Mouse (Mus musculus) heart, embryonic 16.5 days (tissue): ENCODE measurements around the gene Abcc3. TPM values are rescaled to one million over a fixed set of nuclear protein-coding genes. Genes with fewer than 3 reads are reported as not detected.

Source experiments
- ATAC-seq: fragments of 200-750 bp; cut with Nextera tagmentation; replicated peaks from 2 replicates; pipeline ENCODE4 v1.8.0; 2017; ENCODE audit warnings: moderate number of reproducible peaks; ENCODE audit not compliant: insufficient read depth, low FRiP score; ENCODE audit errors: extremely low read depth
- H3K27ac ChIP-seq: fragments of 300-500 bp; sonication (generic); 2 replicates; pipeline ENCODE4 v1.5.1; 2014; ENCODE audit warnings: mild to moderate bottlenecking, low read length, control low read depth, moderate library complexity
- H3K27me3 ChIP-seq: fragments of 300-500 bp; sonication (generic); 2 replicates; pipeline ENCODE4 v1.6.1; 2014; ENCODE audit warnings: low read length, mixed read lengths; ENCODE audit not compliant: control insufficient read depth, insufficient read depth
- H3K36me3 ChIP-seq: fragments of 300-500 bp; sonication (generic); 2 replicates; pipeline ENCODE4 v1.6.1; 2014; ENCODE audit not compliant: control insufficient read depth, insufficient read depth
- H3K4me1 ChIP-seq: fragments of 300-500 bp; sonication (generic); 2 replicates; pipeline ENCODE4 v1.6.1; 2014; ENCODE audit warnings: low read length, mixed read lengths; ENCODE audit not compliant: control insufficient read depth, insufficient read depth
- H3K4me2 ChIP-seq: fragments of 300-500 bp; sonication (generic); 2 replicates; pipeline ENCODE4 v1.6.1; 2014; ENCODE audit warnings: low read depth, mild to moderate bottlenecking, control low read depth, low read length
- H3K4me3 ChIP-seq: fragments of 300-500 bp; sonication (generic); 2 replicates; pipeline ENCODE4 v1.5.1; 2014; ENCODE audit warnings: mild to moderate bottlenecking, control low read depth, low read length
- H3K9ac ChIP-seq: fragments of 300-500 bp; sonication (generic); 2 replicates; pipeline ENCODE4 v1.6.1; 2014; ENCODE audit warnings: low read length, control low read depth
- H3K9me3 ChIP-seq: fragments of 300-500 bp; sonication (generic); replicated peaks from 2 replicates; pipeline ENCODE4 v1.6.1; 2016; ENCODE audit warnings: low read length; ENCODE audit not compliant: control insufficient read depth
- WGBS: fragments of 180-500 bp; shearing (Covaris S2); extraction: QIAGEN DNeasy Blood & Tissue Kit; methylation state at CpG from one replicate; pipeline ENCODE4 v1.1.7; 2014; 5-methylcytosine and 5-hydroxymethylcytosine counted together
- polyA plus RNA-seq: library from polyadenylated mRNA; unstranded; fragments of >200 nt; fragmentation: Nextera tagmentation; extraction: Ambion mirVana; gene quantifications from 2 replicates; pipeline ENCODE4 v1.2.1, GENCODE M21; 2015

Abcc3 gene
- polyA plus RNA-seq, 1 experiment from 2014 or later, result 1.1 TPM

- ATAC-seq, result no peak
- Histone ChIP-seq H3K4me2 (no peak overlapping the region), H3K9ac (no peak overlapping the region), H3K9me3 (no peaks in the 10 kb centered on the region), H3K27ac (no peak overlapping the region), H3K27me3 (no peaks in the 10 kb centered on the region; the same call in 1 of the 2 replicates), H3K36me3 (no peaks in the 10 kb centered on the region), H3K4me3 (no peak overlapping the region), H3K4me1 (no peaks in the 10 kb centered on the region)
- 81% methylated on average over 13 of the region's 13 CpGs for WGBS
These were observed 18.4 kb downstream of the Abcc3 start for GRCm38 (mm10) chr11:94374276-94374948.

- Histone ChIP-seq H3K4me3 (no peak overlapping the region), H3K27me3 (no peaks in the 10 kb centered on the region; the same call in 1 of the 2 replicates), H3K4me2 (no peak overlapping the region), H3K36me3 (no peaks in the 10 kb centered on the region; the same call in 1 of the 2 replicates), H3K9me3 (no peaks in the 10 kb centered on the region), H3K27ac (no peak overlapping the region), H3K9ac (no peak overlapping the region), H3K4me1 (no peaks in the 10 kb centered on the region)
- no peak for ATAC-seq
- 20% methylated on average over 5 of the region's 5 CpGs for WGBS
These were observed 22.0 kb downstream of the Abcc3 start for GRCm38 (mm10) chr11:94370809-94371208.

GRCm38 (mm10) chr11:94369981-94370380, 22.8 kb downstream of the Abcc3 start:
- no peaks in the 10 kb centered on the region; the same call in 1 of the 2 replicates for H3K36me3 ChIP-seq
- H3K4me3 ChIP-seq, result no peak overlapping the region
- H3K4me1 ChIP-seq, result no peaks in the 10 kb centered on the region
- H3K9ac ChIP-seq, result no peak overlapping the region
- H3K27me3 ChIP-seq, result no peaks in the 10 kb centered on the region; the same call in 1 of the 2 replicates
- H3K4me2 ChIP-seq, result no peak overlapping the region
- H3K27ac ChIP-seq, result no peak overlapping the region
- no peak for ATAC-seq
- H3K9me3 ChIP-seq, result no peaks in the 10 kb centered on the region
- WGBS, result 73% methylated on average over 6 of the region's 6 CpGs

- no peaks in the 10 kb centered on the region for H3K4me1 ChIP-seq
- H3K9me3 ChIP-seq, result no peaks in the 10 kb centered on the region
- H3K27me3 ChIP-seq, result no peaks in the 10 kb centered on the region
- no peaks in the 10 kb centered on the region; the same call in 1 of the 2 replicates for H3K36me3 ChIP-seq
- no peak for ATAC-seq
- no peak overlapping the region for H3K4me2 ChIP-seq
- no peak overlapping the region for H3K9ac ChIP-seq
- no peak overlapping the region for H3K4me3 ChIP-seq
- H3K27ac ChIP-seq, result no peak overlapping the region
- 70% methylated on average over 3 of the region's 3 CpGs for WGBS
These were observed 27.5 kb downstream of the Abcc3 start for GRCm38 (mm10) chr11:94365340-94365739.

- Histone ChIP-seq H3K27ac (no peak overlapping the region), H3K9ac (no peak overlapping the region), H3K27me3 (no peaks in the 10 kb centered on the region), H3K9me3 (no peaks in the 10 kb centered on the region), H3K4me2 (no peak overlapping the region), H3K4me3 (no peak overlapping the region), H3K4me1 (no peaks in the 10 kb centered on the region), H3K36me3 (no peaks in the 10 kb centered on the region)
- 70% methylated on average over 7 of the region's 7 CpGs for WGBS
- no peak for ATAC-seq
These were observed 29.1 kb downstream of the Abcc3 start for GRCm38 (mm10) chr11:94363690-94364089.

GRCm38 (mm10) chr11:94362101-94362500, 30.7 kb downstream of the Abcc3 start:
- no peak for ATAC-seq
- Histone ChIP-seq H3K4me1 (no peaks in the 10 kb centered on the region), H3K27ac (no peak overlapping the region)

GRCm38 (mm10) chr11:94361166-94361870, 31.5 kb downstream of the Abcc3 start:
- ATAC-seq, result no peak
- H3K9ac ChIP-seq, result no peak overlapping the region
- H3K36me3 ChIP-seq, result no peaks in the 10 kb centered on the region
- 0 out of 2 replicates have a peak, but pooled peaks cover 4% of the 10 kb centered on the region for H3K27me3 ChIP-seq
- no peaks in the 10 kb centered on the region for H3K9me3 ChIP-seq
- no peak overlapping the region for H3K4me3 ChIP-seq
- WGBS, result 88% methylated on average over 14 of the region's 14 CpGs
- no peaks in the 10 kb centered on the region for H3K4me1 ChIP-seq
- H3K4me2 ChIP-seq, result no peak overlapping the region
- H3K27ac ChIP-seq, result no peak overlapping the region

More at GRCm38 (mm10) chr11:94362101-94362500, 30.7 kb downstream of the Abcc3 start:
- no peak overlapping the region for H3K4me3 ChIP-seq
- no peaks in the 10 kb centered on the region for H3K36me3 ChIP-seq
- H3K4me2 ChIP-seq, result no peak overlapping the region
- no peak overlapping the region for H3K9ac ChIP-seq
- H3K27me3 ChIP-seq, result no peaks in the 10 kb centered on the region
- WGBS, result 93% methylated on average over 5 of the region's 5 CpGs
- H3K9me3 ChIP-seq, result no peaks in the 10 kb centered on the region

GRCm38 (mm10) chr11:94359168-94359567, 33.6 kb downstream of the Abcc3 start:
- H3K4me3 ChIP-seq, result no peak overlapping the region
- 90% methylated on average over 12 of the region's 12 CpGs for WGBS
- no peaks in the 10 kb centered on the region for H3K36me3 ChIP-seq
- H3K9me3 ChIP-seq, result no peaks in the 10 kb centered on the region
- H3K9ac ChIP-seq, result no peak overlapping the region
- H3K27ac ChIP-seq, result no peak overlapping the region
- H3K4me1 ChIP-seq, result no peaks in the 10 kb centered on the region
- peaks cover 8% of the 10 kb centered on the region; the same call in 1 of the 2 replicates for H3K27me3 ChIP-seq
- no peak overlapping the region for H3K4me2 ChIP-seq
- ATAC-seq, result no peak

GRCm38 (mm10) chr11:94355521-94356217, 37.1 kb downstream of the Abcc3 start:
- 76% methylated on average over 9 of the region's 9 CpGs for WGBS
- H3K4me3 ChIP-seq, result no peak overlapping the region
- H3K27me3 ChIP-seq, result peaks cover 12% of the 10 kb centered on the region; the same call in 1 of the 2 replicates
- no peak overlapping the region for H3K27ac ChIP-seq
- H3K4me1 ChIP-seq, result no peaks in the 10 kb centered on the region
- H3K9me3 ChIP-seq, result no peaks in the 10 kb centered on the region
- no peak overlapping the region for H3K4me2 ChIP-seq
- no peak for ATAC-seq
- H3K9ac ChIP-seq, result no peak overlapping the region
- no peaks in the 10 kb centered on the region for H3K36me3 ChIP-seq
